Mouse (Mus musculus) layer of hippocampus, adult 18-20 months (tissue): ENCODE measurements at regions not wholly inside any gene's neighbourhood (a gene's known extent, or its start where the extent isn't known, plus 50 kb on each side); places are given as distances from the start of the nearest gene placed in this dataset.

Source experiments
- DNase-seq, 2 experiments: peaks; one replicate each; pipeline ENCODE4 v3.0.0; 2022; ENCODE audit warnings: low spot score in 2 of 2

GRCm38 (mm10) chr19:23089081-23089480 is 51.9 kb upstream of the Klf9 start:
- DNase-seq = no peak

- no peak for DNase-seq
Measured at GRCm38 (mm10) chr19:23089761-23090514, 51.1 kb upstream of the Klf9 start.
